Mouse (Mus musculus) activated CD4-positive, CD25-positive, alpha-beta regulatory T cell (primary cell): ENCODE measurements around the gene Rufy4. TPM values are rescaled to one million over a fixed set of nuclear protein-coding genes. Genes with fewer than 3 reads are reported as not detected.

Experiments used
- polyA plus RNA-seq, 2 experiments: library from polyadenylated mRNA; unstranded; fragments of 100-300 nt; shearing (Covaris generic); gene quantifications; one replicate each; pipeline ENCODE4 v1.2.1; 2017

Rufy4 gene
- polyA plus RNA-seq: not detected

GRCm38 (mm10) chr1:74124991-74125552, at the start of gene Rufy4:
Gene Rufy4, plus strand, starts transcription at chr1:74125541.

GRCm38 (mm10) chr1:74124021-74124981, 1.0 kb upstream of the Rufy4 start, which contains the start of gene Tns1:
Gene Tns1, minus strand, starts transcription at chr1:74124449.

GRCm38 (mm10) chr1:74153461-74154184, 28.3 kb downstream of the Rufy4 start, which contains the start of gene Cxcr2:
Gene Cxcr2, plus strand, starts transcription at chr1:74153989.

GRCm38 (mm10) chr1:74194445-74194844, 69.1 kb downstream of the Rufy4 start, which contains the start of gene Cxcr1:
Gene Cxcr1, minus strand, starts transcription at chr1:74194631.

Other genes starting within 250 kb of the Rufy4 start
- gene Tns1, start 1.1 kb upstream of the Rufy4 start, polyA plus RNA-seq: 10 to 100 TPM in 1 of 2 experiments, 1 to 10 TPM in 1; 7.8 to 22.3 TPM
- gene Cxcr2, start 28.4 kb downstream of the Rufy4 start, polyA plus RNA-seq: under 1 TPM; 0.05 to 0.18 TPM
- not detected for gene Cxcr1, start 69.1 kb downstream of the Rufy4 start, polyA plus RNA-seq
- 1,000 to 10,000 TPM; 1,103 to 1,270 TPM for gene Arpc2, start 110.5 kb downstream of the Rufy4 start, polyA plus RNA-seq
- gene Gpbar1, start 153.0 kb downstream of the Rufy4 start, polyA plus RNA-seq: under 1 TPM in 1 of 2 experiments, not detected in 1; 0.16 TPM
- 100 to 1,000 TPM; 193 to 248 TPM for gene Aamp, start 159.2 kb downstream of the Rufy4 start, polyA plus RNA-seq
- gene Pnkd, start 159.4 kb downstream of the Rufy4 start, polyA plus RNA-seq: 10 to 100 TPM; 70.6 to 76.1 TPM
- 10 to 100 TPM in 1 of 2 experiments, 1 to 10 TPM in 1; 8.1 to 31.0 TPM for gene Tmbim1, start 180.1 kb downstream of the Rufy4 start, polyA plus RNA-seq
- not detected for gene Catip, start 236.6 kb downstream of the Rufy4 start, polyA plus RNA-seq
- gene Slc11a1, start 249.7 kb downstream of the Rufy4 start, polyA plus RNA-seq: 1 to 10 TPM; 1.9 to 4.5 TPM